Mouse (Mus musculus) testis, adult 2 months (tissue): Measurements from ENCODE around the gene Ccdc138. TPM values are rescaled to one million over a fixed set of nuclear protein-coding genes. Genes with fewer than 3 reads are reported as not detected.

Experiments
- H3K27ac ChIP-seq: fragments of 200-500 bp; 2 replicates; pipeline ENCODE4 v1.5.1; 2012; ENCODE audit warnings: low read depth, low read length; ENCODE audit not compliant: control insufficient read depth, insufficient read depth
- H3K27me3 ChIP-seq: fragments of 200-500 bp; 2 replicates; pipeline ENCODE4 v1.6.1; 2012; ENCODE audit warnings: mild to moderate bottlenecking, low read length, moderate library complexity; ENCODE audit not compliant: control insufficient read depth, insufficient read depth
- H3K36me3 ChIP-seq: fragments of 200-500 bp; 2 replicates; pipeline ENCODE4 v1.6.1; 2012; ENCODE audit warnings: mild to moderate bottlenecking, low read length; ENCODE audit not compliant: control insufficient read depth, insufficient read depth
- H3K4me1 ChIP-seq: fragments of 200-500 bp; 2 replicates; pipeline ENCODE4 v1.6.1; 2012; ENCODE audit warnings: low read length; ENCODE audit not compliant: control insufficient read depth, insufficient read depth
- H3K4me3 ChIP-seq: fragments of 200-500 bp; 2 replicates; pipeline ENCODE4 v1.5.1; 2012; ENCODE audit warnings: low read depth, mild to moderate bottlenecking, low read length, moderate library complexity, mixed read lengths; ENCODE audit not compliant: control insufficient read depth
- CTCF ChIP-seq: fragments of 200-500 bp; IDR thresholded peaks from 2 replicates; pipeline ENCODE4 v1.5.1; 2012; ENCODE audit warnings: low read depth, mild to moderate bottlenecking, inconsistent platforms, low read length, moderate library complexity; ENCODE audit not compliant: control insufficient read depth, insufficient read depth, insufficient replicate concordance
- POLR2A ChIP-seq: fragments of 200-500 bp; IDR thresholded peaks from 2 replicates; pipeline ENCODE4 v1.6.1; 2012; ENCODE audit warnings: low read depth, mild to moderate bottlenecking, inconsistent platforms, low read length, moderate library complexity; ENCODE audit not compliant: control insufficient read depth
- polyA plus RNA-seq: library from polyadenylated mRNA; depleted of rRNA; stranded (reverse); fragments of >200 nt; gene quantifications from 2 replicates; pipeline ENCODE4 v1.2.3, GENCODE M21; 2012

Ccdc138 gene
- polyA plus RNA-seq, 1 experiment: 7.6 TPM

GRCm38 (mm10) chr10:58479954-58480490 is 17.7 kb upstream of the Ccdc138 start:
- no peaks in the 10 kb centered on the region for H3K4me1 ChIP-seq
- peaks cover 1% of the 10 kb centered on the region for H3K36me3 ChIP-seq
- H3K27me3 ChIP-seq: no peaks in the 10 kb centered on the region
- H3K4me3 ChIP-seq: no peak overlapping the region
- TF ChIP-seq CTCF (no peak), POLR2A (no peak)
- no peak overlapping the region for H3K27ac ChIP-seq

- Histone ChIP-seq H3K27ac (no peak overlapping the region), H3K4me1 (no peaks in the 10 kb centered on the region), H3K27me3 (no peaks in the 10 kb centered on the region), H3K4me3 (no peak overlapping the region), H3K36me3 (no peaks in the 10 kb centered on the region)
- TF ChIP-seq CTCF (no peak), POLR2A (no peak)
These were observed 6.7 kb upstream of the Ccdc138 start for GRCm38 (mm10) chr10:58491031-58491430.

GRCm38 (mm10) chr10:58495637-58496036 is 2.1 kb upstream of the Ccdc138 start:
- H3K27me3 ChIP-seq: no peaks in the 10 kb centered on the region
- H3K36me3 ChIP-seq: no peaks in the 10 kb centered on the region
- no peaks in the 10 kb centered on the region for H3K4me1 ChIP-seq
- TF ChIP-seq CTCF: no peak
- TF ChIP-seq POLR2A: no peak
- H3K4me3 ChIP-seq: no peak overlapping the region; the same call in 1 of the 2 replicates
- H3K27ac ChIP-seq: no peak overlapping the region

- H3K27ac ChIP-seq: peak overlapping the region; percentile 85; the same call in 1 of the 2 replicates
- no peaks in the 10 kb centered on the region for H3K27me3 ChIP-seq
- H3K4me3 ChIP-seq: peak overlapping the region; percentile 95
- H3K4me1 ChIP-seq: no peaks in the 10 kb centered on the region
- H3K36me3 ChIP-seq: no peaks in the 10 kb centered on the region
- TF ChIP-seq CTCF: no peak
- TF ChIP-seq POLR2A: no peak
These were observed 1.0 kb upstream of the Ccdc138 start for GRCm38 (mm10) chr10:58496732-58497131.

- TF ChIP-seq CTCF: no peak
- no peak for TF ChIP-seq POLR2A
- no peaks in the 10 kb centered on the region for H3K27me3 ChIP-seq
- H3K4me1 ChIP-seq: no peaks in the 10 kb centered on the region
- no peaks in the 10 kb centered on the region for H3K36me3 ChIP-seq
- peak overlapping the region; percentile 97; the same call in 1 of the 2 replicates for H3K27ac ChIP-seq
- H3K4me3 ChIP-seq: peak overlapping the region; percentile 95
These were observed 768 bp downstream of the Ccdc138 start for GRCm38 (mm10) chr10:58498516-58498915.

GRCm38 (mm10) chr10:58529358-58529757 is 31.6 kb downstream of the Ccdc138 start:
- no peak overlapping the region for H3K4me3 ChIP-seq
- TF ChIP-seq POLR2A (no peak), CTCF (no peak)
- no peak overlapping the region for H3K27ac ChIP-seq
- H3K36me3 ChIP-seq: no peaks in the 10 kb centered on the region
- no peaks in the 10 kb centered on the region for H3K27me3 ChIP-seq
- no peaks in the 10 kb centered on the region for H3K4me1 ChIP-seq

GRCm38 (mm10) chr10:58530896-58531790 is 33.4 kb downstream of the Ccdc138 start:
- Histone ChIP-seq H3K4me3 (no peak overlapping the region), H3K27ac (no peak overlapping the region), H3K4me1 (no peaks in the 10 kb centered on the region), H3K36me3 (no peaks in the 10 kb centered on the region), H3K27me3 (no peaks in the 10 kb centered on the region)
- TF ChIP-seq CTCF (no peak), POLR2A (no peak)
